Mouse (Mus musculus) cortical plate, adult 2 months (tissue): ENCODE measurements around the gene Dnase2a. TPM values are rescaled to one million over a fixed set of nuclear protein-coding genes. Genes with fewer than 3 reads are reported as not detected.

Experiments
- H3K27ac ChIP-seq: fragments of 200-500 bp; 2 replicates; pipeline ENCODE4 v1.5.1; 2012; ENCODE audit warnings: low read length, control low read depth, inconsistent platforms; ENCODE audit not compliant: insufficient read depth
- H3K4me1 ChIP-seq: fragments of 200-500 bp; 2 replicates; pipeline ENCODE4 v1.6.1; 2011; ENCODE audit warnings: low read length; ENCODE audit not compliant: control insufficient read depth, insufficient read depth
- H3K4me3 ChIP-seq: fragments of 200-500 bp; 2 replicates; pipeline ENCODE4 v1.5.1; 2011; ENCODE audit warnings: mild to moderate bottlenecking, low read length, control low read depth; ENCODE audit not compliant: insufficient read depth
- CTCF ChIP-seq: fragments of 200-500 bp; IDR thresholded peaks from 2 replicates; pipeline ENCODE4 v1.5.1; 2011; ENCODE audit warnings: mild to moderate bottlenecking, control low read depth, low read length; ENCODE audit not compliant: insufficient read depth; ENCODE audit errors: extremely low read depth
- POLR2A ChIP-seq: fragments of 200-500 bp; IDR thresholded peaks from 2 replicates; pipeline ENCODE4 v1.6.1; 2011; ENCODE audit warnings: mild to moderate bottlenecking, low read length, control low read depth; ENCODE audit not compliant: insufficient read depth; ENCODE audit errors: extremely low read depth
- polyA plus RNA-seq: library from polyadenylated mRNA; depleted of rRNA; stranded (reverse); fragments of >200 nt; gene quantifications from 2 replicates; pipeline ENCODE4 v1.2.3, GENCODE M21; 2012

The Dnase2a gene
- polyA plus RNA-seq, 1 experiment: 6.1 TPM

DNA sequence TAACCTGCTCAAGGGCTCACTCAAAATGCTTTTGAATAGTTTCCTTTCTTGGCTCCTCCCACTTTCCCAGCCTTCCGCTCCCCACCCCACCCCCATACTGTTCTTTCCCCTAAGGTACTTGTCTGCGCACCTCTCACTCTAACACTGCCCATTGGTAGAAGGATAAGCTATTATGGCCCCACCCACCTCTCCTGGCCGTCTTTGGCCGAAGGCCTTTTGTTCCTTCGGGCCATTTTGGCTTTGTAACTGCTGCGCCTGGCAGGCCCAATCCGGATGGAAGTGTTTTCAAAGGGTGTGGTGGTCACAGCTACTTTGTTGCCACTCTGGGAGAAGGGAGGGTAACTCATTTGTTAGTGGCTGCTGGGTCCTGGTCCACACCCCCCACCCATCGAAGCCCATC, 6.9 kb downstream of the Dnase2a start:
- Histone ChIP-seq H3K27ac (no peak overlapping the region), H3K4me1 (0 out of 2 replicates have a peak, but pooled peaks cover 2% of the 10 kb centered on the region), H3K4me3 (no peak overlapping the region)
- TF ChIP-seq POLR2A (no peak), CTCF (no peak)

DNA sequence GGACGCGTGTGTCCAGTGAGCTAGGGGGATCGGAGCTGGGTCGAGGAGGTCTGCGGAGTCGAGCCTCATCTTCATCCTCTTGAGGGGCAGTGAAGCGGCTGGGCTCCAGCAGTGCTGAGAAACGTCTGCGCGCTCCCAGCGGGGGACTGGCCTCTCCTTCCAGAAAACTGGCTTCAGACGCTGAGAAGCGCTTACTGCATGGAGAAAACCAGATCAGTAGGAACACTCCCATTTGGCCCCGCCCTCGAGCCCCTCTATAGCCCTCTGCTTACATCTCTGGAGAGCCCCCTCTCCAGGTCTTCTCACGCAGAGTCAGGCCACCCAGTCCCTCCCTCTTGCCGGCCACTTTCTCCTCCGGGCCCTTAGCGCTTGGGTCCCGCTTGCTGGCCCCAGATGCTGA, 9.4 kb downstream of the Dnase2a start:
- H3K4me1 ChIP-seq: 0 out of 2 replicates have a peak, but pooled peaks cover 2% of the 10 kb centered on the region
- H3K27ac ChIP-seq: no peak overlapping the region
- H3K4me3 ChIP-seq: no peak overlapping the region
- TF ChIP-seq POLR2A (no peak), CTCF (no peak)

DNA sequence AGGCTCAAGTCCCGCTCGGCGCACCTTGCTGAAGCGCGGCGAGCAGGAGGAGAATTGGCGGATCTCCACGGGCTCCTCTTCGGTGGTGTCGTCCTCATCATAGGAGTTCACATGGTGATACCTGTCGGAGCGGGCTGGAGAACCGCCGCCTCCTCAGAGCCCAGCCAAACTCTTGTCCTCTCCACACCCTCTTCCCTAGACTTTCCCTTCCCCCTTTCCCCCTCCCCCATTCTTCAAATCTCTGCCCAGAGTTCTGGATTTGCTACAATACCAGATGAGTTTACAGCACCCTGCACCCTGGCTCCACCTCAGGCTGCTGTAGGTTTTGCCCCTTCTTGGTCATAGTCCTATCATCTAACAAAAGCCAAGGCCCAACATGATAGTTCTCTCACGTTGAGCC, 10.3 kb downstream of the Dnase2a start:
- no peak overlapping the region for H3K4me3 ChIP-seq
- H3K4me1 ChIP-seq: no peaks in the 10 kb centered on the region
- TF ChIP-seq POLR2A (no peak), CTCF (no peak)
- H3K27ac ChIP-seq: no peak overlapping the region

DNA sequence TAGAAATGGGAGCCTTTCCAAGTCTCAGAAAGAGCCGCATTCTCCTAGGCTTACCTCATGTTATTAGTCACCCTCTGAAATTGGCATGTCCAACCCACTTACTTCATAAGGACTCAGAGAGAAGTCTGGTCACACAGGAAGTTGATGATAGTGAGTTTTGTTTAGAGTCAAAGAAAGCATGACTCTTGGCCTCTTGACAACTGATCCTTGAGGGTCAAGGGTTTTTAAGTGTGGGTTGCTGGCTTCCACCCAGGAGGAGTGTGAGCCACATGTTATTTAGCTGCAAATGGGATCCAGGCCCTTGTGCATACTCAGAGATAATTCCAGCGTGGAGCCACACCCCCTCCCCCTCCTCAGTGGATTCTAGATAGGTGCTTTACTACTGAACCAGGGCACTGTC, 13.2 kb downstream of the Dnase2a start:
- Histone ChIP-seq H3K4me3 (no peak overlapping the region), H3K4me1 (no peaks in the 10 kb centered on the region), H3K27ac (no peak overlapping the region)
- TF ChIP-seq POLR2A (no peak), CTCF (no peak)

DNA sequence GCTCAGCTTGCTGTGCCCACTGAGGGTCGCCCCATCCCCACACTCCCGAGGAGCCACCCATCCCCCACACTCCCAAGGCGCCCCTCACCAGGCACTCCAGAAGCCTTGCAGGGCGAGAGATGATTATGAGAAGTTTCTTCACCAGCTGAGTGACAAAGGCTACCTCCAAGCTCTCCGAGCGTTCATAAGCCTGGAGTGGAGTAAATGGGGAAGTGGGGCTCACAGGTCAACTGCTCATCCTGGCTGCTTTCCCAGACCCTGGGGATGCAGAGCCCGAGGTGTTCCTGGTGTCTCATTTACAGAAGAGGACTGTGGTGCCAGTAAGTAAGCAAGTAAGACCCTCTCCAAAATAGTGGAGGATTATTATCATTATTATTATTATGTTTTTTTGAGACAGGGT, 17.2 kb downstream of the Dnase2a start:
- Histone ChIP-seq H3K4me3 (no peak overlapping the region), H3K27ac (no peak overlapping the region), H3K4me1 (no peaks in the 10 kb centered on the region)
- TF ChIP-seq CTCF (no peak), POLR2A (no peak)

DNA sequence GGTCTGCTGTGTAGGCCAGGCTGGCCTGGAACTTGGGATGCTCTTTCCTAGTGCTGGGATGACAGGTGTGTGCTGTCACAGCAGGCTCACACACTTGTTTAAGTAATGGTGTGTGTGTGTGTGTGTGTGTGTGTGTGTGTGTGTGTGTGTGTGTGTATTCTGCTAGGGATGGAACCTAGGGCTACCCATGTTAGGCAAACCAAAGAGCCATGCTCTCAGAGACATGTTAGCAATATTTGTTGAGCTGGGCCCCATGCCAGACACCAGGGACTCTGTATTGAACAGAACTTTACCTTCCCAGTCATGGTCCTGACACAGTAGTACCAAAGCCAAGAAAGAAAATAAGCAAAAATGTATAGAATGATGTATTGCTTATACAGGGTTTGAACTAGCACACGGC, 19.2 kb downstream of the Dnase2a start:
- Histone ChIP-seq H3K4me3 (no peak overlapping the region), H3K27ac (no peak overlapping the region), H3K4me1 (no peaks in the 10 kb centered on the region)
- TF ChIP-seq POLR2A (no peak), CTCF (no peak)

DNA sequence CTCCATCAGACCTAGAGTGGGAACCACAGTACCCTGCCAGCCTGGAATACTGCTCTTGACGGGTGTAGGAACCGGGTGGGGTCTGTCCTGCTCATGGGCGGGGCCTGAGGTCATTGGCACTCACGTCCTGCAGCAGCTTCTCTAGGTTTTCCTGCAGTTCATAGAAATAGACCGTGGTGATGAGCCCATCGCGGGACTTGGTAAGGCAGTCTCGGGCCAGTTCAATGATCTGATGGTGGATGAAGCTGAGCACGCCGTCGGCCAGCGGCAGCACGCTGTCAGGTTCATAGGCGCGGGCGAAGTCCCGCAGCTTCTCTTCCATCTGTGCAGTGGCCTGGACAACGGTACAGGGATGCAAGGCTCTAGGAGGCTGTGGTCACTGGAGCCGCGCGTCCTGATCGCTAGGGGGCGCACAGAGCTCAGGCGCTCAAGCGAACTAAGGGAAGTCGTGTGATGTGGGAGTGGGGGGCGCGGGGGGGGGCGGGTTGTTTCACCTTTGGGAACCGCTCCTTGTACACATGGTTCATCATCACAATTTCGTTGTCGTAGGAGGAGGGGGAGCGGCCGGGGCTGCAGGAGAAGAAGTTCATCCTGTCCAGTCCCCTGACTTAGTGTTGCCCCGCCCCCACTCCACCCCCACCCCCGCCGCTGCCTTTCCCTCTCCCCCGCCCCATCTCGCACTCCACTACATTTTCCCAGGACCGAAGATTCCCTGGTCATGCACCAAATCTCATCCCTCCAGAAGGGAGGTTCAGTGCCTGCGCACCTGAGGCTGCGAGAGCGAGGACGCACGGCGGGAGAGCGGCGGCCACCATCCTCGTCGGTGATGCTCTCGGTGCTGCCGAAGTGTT, 20.3 kb downstream of the Dnase2a start:
- H3K4me3 ChIP-seq: peak overlapping the region; percentile 10; the same call in 1 of the 2 replicates
- no peak overlapping the region for H3K27ac ChIP-seq
- TF ChIP-seq POLR2A: no peak
- peak; percentile 70 for TF ChIP-seq CTCF
- H3K4me1 ChIP-seq: peaks cover 2% of the 10 kb centered on the region; the same call in 1 of the 2 replicates

DNA sequence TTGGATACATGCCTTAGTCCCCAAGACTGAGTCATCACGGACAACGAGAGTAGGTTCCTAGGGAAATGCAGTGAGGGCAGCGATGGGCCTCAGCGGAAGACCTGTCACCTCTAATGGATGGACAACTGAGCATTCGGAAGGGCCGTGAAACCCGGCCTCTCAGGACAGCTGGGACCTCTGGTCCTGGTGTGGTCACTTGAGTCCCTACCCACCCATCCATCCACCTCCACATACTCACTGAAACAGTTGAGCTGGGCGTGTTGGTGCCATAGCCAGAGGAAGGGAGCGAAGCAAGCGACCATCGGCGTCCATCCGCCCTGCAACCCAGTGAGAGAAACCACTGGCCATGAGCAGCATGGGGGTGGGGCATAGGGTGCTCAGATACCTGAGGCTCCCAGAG, 22.2 kb downstream of the Dnase2a start:
- H3K4me3 ChIP-seq: no peak overlapping the region
- H3K27ac ChIP-seq: no peak overlapping the region
- TF ChIP-seq POLR2A: no peak
- peaks cover 10% of the 10 kb centered on the region for H3K4me1 ChIP-seq

DNA sequence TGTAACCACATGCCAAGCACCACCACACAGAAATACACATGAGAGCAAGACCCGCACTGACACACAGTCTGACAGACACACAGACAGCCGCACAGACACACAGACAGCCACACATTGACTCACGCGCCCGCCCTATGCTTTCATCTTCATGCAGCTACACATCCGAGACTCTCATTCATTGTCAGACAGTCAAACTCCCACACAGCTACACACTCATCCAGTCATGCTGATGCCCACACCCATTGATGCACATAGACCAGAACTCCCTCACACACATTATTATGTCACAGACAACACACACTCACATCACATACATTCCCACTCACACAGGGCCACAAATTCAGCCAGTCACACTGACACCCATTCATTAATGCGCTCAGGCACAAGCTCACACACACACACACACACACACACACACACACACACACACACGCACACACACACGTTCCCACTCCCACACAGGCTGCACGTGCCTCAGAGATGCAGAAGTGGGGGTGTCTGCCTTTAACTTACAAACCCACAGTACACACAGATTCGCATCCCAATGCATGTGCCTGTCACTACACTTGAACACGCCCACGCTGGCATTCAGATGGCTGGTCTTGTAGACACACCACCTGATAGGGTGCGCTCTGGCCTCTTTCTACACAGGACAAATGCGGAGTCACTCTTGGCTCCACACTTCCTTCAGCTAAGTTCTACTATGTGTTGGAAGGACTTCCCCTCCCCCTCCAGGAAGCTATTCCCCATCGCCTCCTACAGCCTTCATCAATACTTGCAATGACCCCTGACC, 25.6 kb downstream of the Dnase2a start:
- Histone ChIP-seq H3K27ac (no peak overlapping the region), H3K4me3 (peak overlapping the region; percentile 18), H3K4me1 (peaks cover 11% of the 10 kb centered on the region)
- TF ChIP-seq CTCF (no peak), POLR2A (no peak)
